In genomic region chr8:10926518-10926915, GRCm38 (mm10) we compare ENCODE assay signal across 8 mouse cellular contexts.
DNase-seq lines count a peak whose midpoint lies in the region; ATAC-seq lines count a peak whose summit lies in the region.

No protein-coding gene starts in this region.

- no peak overlapping the region for H3K9ac ChIP-seq in kidney, embryonic 15.5 days
- H3K9ac ChIP-seq in heart, embryonic 13.5 days = peak overlapping the region; percentile 63; the same call in 1 of the 2 replicates
- no peak overlapping the region for H3K9ac ChIP-seq in limb, embryonic 15.5 days

- ATAC-seq in kidney, embryonic 15.5 days (replicated peaks; ENCODE audit: low FRiP score) = no peak
- no peak for ATAC-seq in heart, embryonic 13.5 days (ENCODE audit: extremely low read depth, insufficient number of reproducible peaks, low FRiP score, low TSS enrichment)
- ATAC-seq in limb, embryonic 15.5 days (ENCODE audit: insufficient number of reproducible peaks, low FRiP score, low TSS enrichment, low read depth) = no peak
- no peak for ATAC-seq in monocyte, adult 5-6 weeks (replicated peaks; ENCODE audit: insufficient number of reproducible peaks, low FRiP score, low TSS enrichment, poor library complexity, severe bottlenecking)

- DNase-seq in kidney, postnatal 14 days = no peak
- peak; percentile 66 for DNase-seq in brain, adult 2 months (ENCODE audit: low read depth, low spot score)
- no peak for DNase-seq in cerebellum, adult 9-10 months
- DNase-seq in ovary, postnatal 10 days (ENCODE audit: low spot score) = no peak

- peak overlapping the region; percentile 49 for H3K4me2 ChIP-seq in kidney, embryonic 15.5 days
- no peak overlapping the region; the same call in 1 of the 2 replicates for H3K4me2 ChIP-seq in heart, embryonic 13.5 days
- H3K4me2 ChIP-seq in limb, embryonic 15.5 days = no peak overlapping the region

- peak overlapping the region; percentile 95 for H3K27ac ChIP-seq in kidney, embryonic 15.5 days
- peak overlapping the region; percentile 91 for H3K27ac ChIP-seq in heart, embryonic 13.5 days (replicated peaks)
- H3K27ac ChIP-seq in limb, embryonic 15.5 days = peak overlapping the region; percentile 66

- no peaks in the 10 kb centered on the region for H3K9me3 ChIP-seq in kidney, embryonic 15.5 days (replicated peaks)
- no peaks in the 10 kb centered on the region for H3K9me3 ChIP-seq in heart, embryonic 13.5 days
- H3K9me3 ChIP-seq in limb, embryonic 15.5 days = no peaks in the 10 kb centered on the region

- peaks cover 27% of the 10 kb centered on the region for H3K27me3 ChIP-seq in kidney, embryonic 15.5 days
- peaks cover 18% of the 10 kb centered on the region; the same call in 1 of the 2 replicates for H3K27me3 ChIP-seq in heart, embryonic 13.5 days (replicated peaks)
- H3K27me3 ChIP-seq in limb, embryonic 15.5 days = no peaks in the 10 kb centered on the region

- peaks cover 73% of the 10 kb centered on the region for H3K4me1 ChIP-seq in kidney, embryonic 15.5 days
- H3K4me1 ChIP-seq in heart, embryonic 13.5 days = peaks cover 79% of the 10 kb centered on the region
- peaks cover 66% of the 10 kb centered on the region for H3K4me1 ChIP-seq in limb, embryonic 15.5 days

- no peaks in the 10 kb centered on the region for H3K36me3 ChIP-seq in kidney, embryonic 15.5 days
- no peaks in the 10 kb centered on the region for H3K36me3 ChIP-seq in heart, embryonic 13.5 days
- no peaks in the 10 kb centered on the region for H3K36me3 ChIP-seq in limb, embryonic 15.5 days

- no peak overlapping the region for H3K4me3 ChIP-seq in kidney, embryonic 15.5 days (replicated peaks)
- H3K4me3 ChIP-seq in heart, embryonic 13.5 days = no peak overlapping the region
- H3K4me3 ChIP-seq in limb, embryonic 15.5 days = no peak overlapping the region
